Mouse (Mus musculus) retina, adult 2 months (tissue): Measurements from ENCODE around the gene Gm38394.

Experiments used
- DNase-seq: peaks from one replicate; pipeline ENCODE4 v3.0.0-alpha.2; 2012; ENCODE audit warnings: low read depth, low spot score

Gene Gm38394

DNA sequence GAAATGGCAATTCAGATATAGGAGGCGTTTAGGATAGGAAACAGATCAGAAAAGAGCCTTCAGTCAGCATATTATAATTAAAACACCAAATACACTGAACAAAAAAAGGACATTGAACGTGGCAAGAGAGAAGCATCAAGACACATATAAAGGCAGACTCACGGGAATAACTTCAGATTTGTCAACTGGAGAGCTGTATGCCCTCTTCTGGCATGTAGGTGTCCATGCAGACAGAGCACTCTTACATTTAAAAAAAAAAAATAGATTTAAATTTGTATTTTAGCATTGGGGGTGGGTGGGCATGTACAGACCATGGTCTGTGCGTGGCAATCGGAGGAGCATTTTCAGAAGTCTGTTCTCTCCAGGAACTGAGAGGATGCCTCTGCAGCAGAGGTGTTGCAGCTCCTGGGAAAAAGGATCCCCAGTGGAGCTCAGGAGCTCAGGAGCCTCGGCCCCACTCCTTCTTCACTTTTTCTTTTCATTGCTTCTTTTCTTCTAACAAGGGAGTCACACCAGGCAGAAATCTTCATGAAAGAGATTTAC, 75.1 kb downstream of the Gm38394 start:
- no peak for DNase-seq

DNA sequence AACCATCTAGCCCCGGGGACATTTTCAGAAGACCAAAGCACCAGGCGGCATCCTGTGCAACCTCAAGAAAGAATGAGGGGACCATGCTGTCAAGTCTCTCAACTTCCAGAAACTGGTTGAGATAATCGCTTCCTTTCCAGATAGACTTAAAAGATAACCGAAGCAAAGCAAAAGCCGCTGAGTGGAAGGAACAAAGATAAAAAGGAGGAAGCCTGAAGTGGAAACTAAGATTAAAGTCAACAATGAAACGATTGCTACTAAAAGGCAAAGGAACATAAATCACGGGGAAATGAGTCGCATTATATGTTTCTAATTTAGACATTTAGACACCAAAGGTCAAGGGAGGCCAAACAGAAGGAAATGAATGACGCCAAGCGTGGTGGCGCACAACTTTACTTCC, 89.8 kb downstream of the Gm38394 start:
- DNase-seq = no peak
